Mouse (Mus musculus) ES-E14 (cell line): Measurements from ENCODE around the gene Tekt5.

Source experiments
- HCFC1 ChIP-seq: IDR thresholded peaks from 2 replicates; pipeline ENCODE4 v1.6.1; 2012; ENCODE audit warnings: low read length, inconsistent platforms, borderline replicate concordance; ENCODE audit not compliant: insufficient read depth
- MAFK ChIP-seq: IDR thresholded peaks from 2 replicates; pipeline ENCODE4 v1.6.1; 2014; ENCODE audit warnings: mild to moderate bottlenecking, low read depth, low read length, inconsistent platforms; ENCODE audit not compliant: insufficient read depth
- ZNF384 ChIP-seq: IDR thresholded peaks from 2 replicates; pipeline ENCODE4 v1.6.1; 2012; ENCODE audit warnings: low read depth, low read length, inconsistent platforms

GRCm38 (mm10) chr16:10339930-10340329 is 55.4 kb downstream of the Tekt5 start:
- TF ChIP-seq MAFK (no peak), ZNF384 (no peak), HCFC1 (no peak)
